Mouse (Mus musculus) MEL-GATA-1-ER (cell line): ENCODE measurements around the gene Kcnj6.

Experiments
- DNase-seq: peaks from one replicate; pipeline ENCODE4 v3.0.0-alpha.2; 2012; ENCODE audit warnings: low read depth; ENCODE audit errors: extremely low read depth

Gene Kcnj6

GRCm38 (mm10) chr16:94720476-94721153, 276.9 kb downstream of the Kcnj6 start:
- DNase-seq: no peak

GRCm38 (mm10) chr16:94719488-94719887, 278.0 kb downstream of the Kcnj6 start:
- DNase-seq: no peak

GRCm38 (mm10) chr16:94718919-94719318, 278.6 kb downstream of the Kcnj6 start:
- no peak for DNase-seq

- no peak for DNase-seq
Measured at GRCm38 (mm10) chr16:94717051-94717450, 280.4 kb downstream of the Kcnj6 start.

GRCm38 (mm10) chr16:94714483-94714882, 283.0 kb downstream of the Kcnj6 start:
- DNase-seq: no peak

- no peak for DNase-seq
Measured at GRCm38 (mm10) chr16:94713480-94714094, 283.9 kb downstream of the Kcnj6 start.

GRCm38 (mm10) chr16:94701971-94702370, 295.5 kb downstream of the Kcnj6 start:
- DNase-seq: no peak

GRCm38 (mm10) chr16:94701141-94701540, 296.4 kb downstream of the Kcnj6 start:
- DNase-seq: no peak
